Mouse (Mus musculus) liver, embryonic 14.5 days (tissue): ENCODE results near the gene Nutm1.

Experiments used
- CTCF ChIP-seq: IDR thresholded peaks from 2 replicates; pipeline ENCODE4 v1.5.1; 2016; ENCODE audit warnings: antibody characterized with exemption, low read depth, control low read depth
- EP300 ChIP-seq: IDR thresholded peaks from 2 replicates; pipeline ENCODE4 v1.6.1; 2016; ENCODE audit warnings: antibody characterized with exemption, low read depth

DNA sequence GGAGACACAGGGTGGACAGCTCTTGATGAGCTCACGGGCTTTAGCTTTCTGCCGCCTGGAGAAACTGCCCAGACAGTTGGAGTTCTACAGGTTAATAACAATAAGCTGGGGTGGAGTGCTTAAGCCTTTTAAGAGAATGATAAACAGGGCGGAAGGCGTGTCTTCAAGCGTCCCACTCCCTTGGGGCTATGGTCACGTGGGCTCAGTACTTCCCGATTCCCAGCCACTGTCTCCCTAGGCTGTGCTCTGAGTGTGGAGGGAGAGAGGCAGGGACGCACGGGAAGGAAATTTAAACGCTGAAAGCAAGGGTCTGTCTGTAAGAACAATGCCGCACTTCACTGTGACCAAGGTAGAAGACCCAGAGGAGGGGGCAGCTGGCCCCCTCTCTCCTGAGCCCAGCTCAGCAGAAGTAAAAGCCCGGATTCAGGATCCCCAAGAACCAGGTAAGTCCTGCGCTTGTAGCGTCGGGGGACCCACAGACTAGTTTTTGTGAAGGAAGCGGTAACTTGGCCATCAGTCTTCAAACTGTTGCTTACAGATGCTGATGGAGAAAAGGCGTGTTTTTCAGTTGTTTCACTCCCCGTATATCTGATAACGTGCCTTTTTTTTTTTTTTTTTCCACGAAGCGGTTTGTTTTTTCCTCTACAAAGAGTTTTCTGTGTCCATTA, 25.4 kb upstream of the Nutm1 start:
- TF ChIP-seq CTCF (no peak), EP300 (no peak)
